Mouse (Mus musculus) hindbrain, embryonic 15.5 days (tissue): ENCODE measurements around the gene Tnfrsf23. TPM values are rescaled to one million over a fixed set of nuclear protein-coding genes. Genes with fewer than 3 reads are reported as not detected.

Source experiments
- ATAC-seq: fragments of 200-750 bp; cut with Nextera tagmentation; 2 replicates; pipeline ENCODE4 v1.8.0; 2017; ENCODE audit warnings: low read depth, moderate number of reproducible peaks, moderate TSS enrichment; ENCODE audit not compliant: low FRiP score
- H3K27ac ChIP-seq: fragments of 300-500 bp; sonication (generic); replicated peaks from 2 replicates; pipeline ENCODE4 v1.5.1; 2015; ENCODE audit warnings: mild to moderate bottlenecking, inconsistent platforms
- H3K27me3 ChIP-seq: fragments of 300-500 bp; sonication (generic); 2 replicates; pipeline ENCODE4 v1.6.1; 2015; ENCODE audit warnings: control low read depth, inconsistent platforms
- H3K36me3 ChIP-seq: fragments of 300-500 bp; sonication (generic); 2 replicates; pipeline ENCODE4 v1.6.1; 2015; ENCODE audit warnings: control low read depth, inconsistent platforms
- H3K4me1 ChIP-seq: fragments of 300-500 bp; sonication (generic); replicated peaks from 2 replicates; pipeline ENCODE4 v1.6.1; 2015; ENCODE audit warnings: control low read depth, inconsistent platforms
- H3K4me2 ChIP-seq: fragments of 300-500 bp; sonication (generic); 2 replicates; pipeline ENCODE4 v1.6.1; 2015; ENCODE audit warnings: moderate library complexity, mild to moderate bottlenecking, inconsistent platforms
- H3K4me3 ChIP-seq: fragments of 300-500 bp; sonication (generic); 2 replicates; pipeline ENCODE4 v1.5.1; 2015; ENCODE audit warnings: mild to moderate bottlenecking, inconsistent platforms
- H3K9ac ChIP-seq: fragments of 300-500 bp; sonication (generic); 2 replicates; pipeline ENCODE4 v1.6.1; 2015; ENCODE audit warnings: inconsistent platforms
- H3K9me3 ChIP-seq: fragments of 300-500 bp; sonication (generic); 2 replicates; pipeline ENCODE4 v1.6.1; 2016; ENCODE audit warnings: control low read depth, inconsistent platforms
- WGBS: fragments of 180-500 bp; shearing (Covaris S2); methylation state at CpG from one replicate; pipeline ENCODE4 v1.1.7; 2015; 5-methylcytosine and 5-hydroxymethylcytosine counted together
- polyA plus RNA-seq: library from polyadenylated mRNA; unstranded; fragments of >200 nt; fragmentation: Nextera tagmentation; extraction: Ambion mirVana; gene quantifications from 2 replicates; pipeline ENCODE4 v1.2.1, GENCODE M21; 2015

Gene Tnfrsf23
- polyA plus RNA-seq: 0.90 and 1.6 TPM in 2 replicates

DNA sequence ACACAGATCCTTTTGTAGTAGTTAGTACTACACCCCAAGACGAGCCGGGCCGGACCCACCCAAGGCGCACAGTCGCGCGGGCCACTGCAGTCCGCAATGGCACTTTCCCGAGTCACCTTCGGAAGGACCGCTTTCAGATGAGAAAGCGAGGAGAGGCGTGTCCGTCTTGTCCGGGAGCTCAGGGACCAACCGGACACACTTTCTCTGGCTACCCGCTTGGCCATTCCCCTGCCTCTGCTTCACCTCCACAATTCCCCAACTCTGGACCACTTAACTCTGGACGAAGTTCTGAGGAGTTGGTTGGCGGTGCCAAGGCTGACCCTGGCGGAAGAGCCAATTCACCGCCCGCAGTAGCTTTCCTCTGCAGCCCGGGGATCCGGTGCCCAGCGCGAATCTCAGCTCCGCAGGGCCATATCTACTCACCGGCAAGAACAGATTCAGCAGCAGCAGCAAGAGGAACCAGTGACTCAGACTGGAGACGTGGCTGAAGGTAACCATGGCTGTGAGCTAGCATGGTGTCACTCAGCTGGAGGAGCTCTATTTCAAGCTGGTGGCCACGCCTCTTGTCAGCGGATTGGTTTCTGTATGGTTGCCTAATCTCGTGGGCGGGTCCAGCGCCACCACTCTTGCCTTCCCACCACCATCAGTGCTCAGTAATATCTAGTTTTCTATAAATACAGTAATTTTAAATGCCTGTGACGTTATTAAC lies at the start of gene Tnfrsf23:
Gene Tnfrsf23 (minus strand): TSS at position 514 of the 709 bp plus-strand sequence.
- no peak within 1 kb of the TSS for H3K9ac ChIP-seq
- WGBS: 4% methylated on average over 35 of the region's 35 CpGs
- H3K4me3 ChIP-seq: peak within 1 kb of the TSS; percentile 37
- peaks cover 6% of the 10 kb centered on the region; the same call in 1 of the 2 replicates for H3K4me1 ChIP-seq
- peak; percentile 82 for ATAC-seq
- H3K36me3 ChIP-seq: peaks cover 29% of the 10 kb centered on the region
- 0 out of 2 replicates have a peak, but pooled peaks cover 3% of the 10 kb centered on the region for H3K27me3 ChIP-seq
- H3K27ac ChIP-seq: no peak within 1 kb of the TSS
- no peaks in the 10 kb centered on the region for H3K9me3 ChIP-seq
- H3K4me2 ChIP-seq: peak within 1 kb of the TSS; percentile 60

DNA sequence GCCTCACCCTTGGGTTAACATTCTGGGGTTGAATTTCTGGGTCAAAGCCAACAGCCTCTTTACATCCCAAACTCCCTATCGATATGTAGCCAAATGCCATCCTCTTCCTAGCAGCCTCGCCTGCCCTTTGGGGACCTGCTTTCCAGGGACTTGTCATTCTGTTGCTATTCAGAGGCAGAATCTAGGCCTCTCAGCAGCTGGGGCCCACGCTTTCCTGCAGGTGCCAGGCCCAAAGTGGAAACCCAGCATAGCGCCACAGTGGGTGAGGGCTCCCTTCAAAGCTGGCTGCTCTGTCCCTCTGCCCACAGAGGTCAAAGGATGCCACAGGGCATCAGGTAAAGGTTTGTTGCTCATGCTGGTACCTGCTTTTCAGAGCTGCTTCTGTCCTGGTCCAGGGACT lies 48.1 kb upstream of the Tnfrsf23 start:
- 83% methylated on average over 4 of the region's 4 CpGs for WGBS
- Histone ChIP-seq H3K36me3 (no peaks in the 10 kb centered on the region), H3K27ac (no peak overlapping the region), H3K4me1 (peaks cover 19% of the 10 kb centered on the region), H3K9ac (no peak overlapping the region), H3K9me3 (no peaks in the 10 kb centered on the region), H3K4me2 (no peak overlapping the region), H3K4me3 (no peak overlapping the region), H3K27me3 (no peaks in the 10 kb centered on the region)
- ATAC-seq: no peak

DNA sequence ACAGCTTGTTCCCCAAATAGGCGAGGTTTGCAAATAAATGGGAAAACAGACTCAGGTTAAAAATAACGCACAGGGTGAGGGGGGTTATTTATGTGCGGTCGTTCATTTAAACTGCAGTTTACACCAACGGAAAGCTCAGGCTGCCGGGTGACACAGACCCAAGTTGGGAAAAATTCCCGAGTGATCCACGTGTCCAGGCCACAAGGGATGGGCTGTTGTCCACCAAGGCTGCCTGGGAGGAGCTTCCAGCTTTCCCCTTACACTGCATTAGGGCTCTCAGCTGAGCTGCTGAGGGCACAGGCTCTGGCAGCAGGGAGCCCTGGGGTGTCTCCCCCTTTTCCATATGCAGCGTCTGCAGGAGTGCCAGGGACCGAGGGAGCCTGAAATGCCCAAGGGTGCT lies 44.2 kb upstream of the Tnfrsf23 start:
- H3K36me3 ChIP-seq: peaks cover 3% of the 10 kb centered on the region; the same call in 1 of the 2 replicates
- no peak overlapping the region for H3K4me3 ChIP-seq
- H3K4me1 ChIP-seq: no peaks in the 10 kb centered on the region
- H3K27me3 ChIP-seq: no peaks in the 10 kb centered on the region
- H3K9me3 ChIP-seq: no peaks in the 10 kb centered on the region
- no peak for ATAC-seq
- H3K9ac ChIP-seq: no peak overlapping the region
- H3K4me2 ChIP-seq: no peak overlapping the region
- H3K27ac ChIP-seq: no peak overlapping the region
- 83% methylated on average over 10 of the region's 10 CpGs for WGBS

DNA sequence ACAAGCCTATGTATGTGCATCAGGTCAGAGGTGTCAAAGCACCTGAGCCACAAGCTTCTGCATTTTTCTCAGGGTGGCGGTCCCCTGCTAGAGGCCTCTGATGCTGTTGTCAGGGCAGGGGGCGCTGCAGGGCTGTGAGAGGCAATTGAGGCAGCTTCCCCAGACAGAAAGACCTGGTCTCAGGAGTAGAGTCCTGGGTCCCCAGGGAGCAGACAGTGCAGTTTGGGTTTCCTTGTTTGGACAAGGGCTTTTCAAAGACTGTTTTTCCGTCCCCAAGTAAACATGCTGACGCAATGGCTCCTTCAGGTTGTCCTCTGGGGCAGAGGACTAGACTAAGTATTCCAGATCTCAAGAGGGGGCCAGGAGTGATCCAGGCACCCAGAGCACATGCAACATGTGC lies 40.7 kb upstream of the Tnfrsf23 start:
- Histone ChIP-seq H3K9ac (no peak overlapping the region), H3K9me3 (no peaks in the 10 kb centered on the region), H3K4me3 (no peak overlapping the region), H3K4me2 (no peak overlapping the region), H3K36me3 (peaks cover 3% of the 10 kb centered on the region; the same call in 1 of the 2 replicates), H3K4me1 (no peaks in the 10 kb centered on the region), H3K27me3 (no peaks in the 10 kb centered on the region), H3K27ac (no peak overlapping the region)
- WGBS: 69% methylated on average over 4 of the region's 4 CpGs
- no peak for ATAC-seq

DNA sequence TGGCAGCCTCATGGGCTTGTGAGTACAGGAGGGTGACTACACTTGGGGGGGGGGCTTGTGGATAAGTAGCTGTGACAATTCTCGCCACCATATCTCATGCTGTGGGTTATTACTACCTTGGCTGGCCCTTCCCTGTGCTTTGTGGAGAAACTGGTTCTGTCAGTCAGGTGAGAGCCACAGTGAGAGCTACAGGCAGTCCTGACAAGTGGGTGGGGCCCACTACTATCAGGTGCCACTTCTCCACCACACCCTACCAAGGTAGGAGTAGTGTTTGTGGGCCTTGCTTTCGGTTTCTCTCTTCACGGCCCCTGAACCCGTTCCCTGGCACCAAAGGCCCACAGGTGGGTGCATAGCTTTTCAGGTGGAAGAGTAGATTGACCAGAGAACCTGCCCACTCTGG lies 38.2 kb upstream of the Tnfrsf23 start:
- H3K27me3 ChIP-seq: no peaks in the 10 kb centered on the region
- no peaks in the 10 kb centered on the region for H3K9me3 ChIP-seq
- no peak overlapping the region for H3K4me2 ChIP-seq
- peaks cover 3% of the 10 kb centered on the region; the same call in 1 of the 2 replicates for H3K36me3 ChIP-seq
- no peak for ATAC-seq
- no peak overlapping the region for H3K4me3 ChIP-seq
- H3K9ac ChIP-seq: no peak overlapping the region
- 96% methylated on average over 4 of the region's 4 CpGs for WGBS
- H3K27ac ChIP-seq: no peak overlapping the region
- H3K4me1 ChIP-seq: no peaks in the 10 kb centered on the region

DNA sequence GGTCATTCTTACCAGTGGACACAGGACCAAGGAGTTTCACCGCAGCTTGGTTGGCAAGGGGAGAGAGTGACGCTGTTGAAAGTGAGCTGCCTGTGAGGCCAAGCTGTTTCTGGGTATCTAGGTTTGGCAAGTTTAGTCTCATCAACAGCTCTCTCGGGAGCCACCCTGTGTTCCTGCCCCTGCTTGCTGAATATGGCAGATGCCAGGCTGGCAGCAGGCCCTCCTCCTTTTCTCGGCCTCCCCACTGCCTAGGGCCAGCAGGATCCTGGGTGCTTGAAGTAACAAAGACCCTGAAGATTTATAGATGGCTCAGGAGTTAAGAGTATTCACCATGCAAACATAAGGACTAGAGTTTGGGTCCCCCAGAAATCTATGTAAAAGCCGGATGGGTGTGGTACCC lies 37.0 kb upstream of the Tnfrsf23 start:
- Histone ChIP-seq H3K9ac (no peak overlapping the region), H3K27ac (no peak overlapping the region), H3K36me3 (no peaks in the 10 kb centered on the region), H3K4me1 (no peaks in the 10 kb centered on the region; the same call in 1 of the 2 replicates), H3K9me3 (no peaks in the 10 kb centered on the region), H3K4me2 (no peak overlapping the region), H3K4me3 (no peak overlapping the region), H3K27me3 (no peaks in the 10 kb centered on the region)
- WGBS: 84% methylated on average over 5 of the region's 5 CpGs
- no peak for ATAC-seq

DNA sequence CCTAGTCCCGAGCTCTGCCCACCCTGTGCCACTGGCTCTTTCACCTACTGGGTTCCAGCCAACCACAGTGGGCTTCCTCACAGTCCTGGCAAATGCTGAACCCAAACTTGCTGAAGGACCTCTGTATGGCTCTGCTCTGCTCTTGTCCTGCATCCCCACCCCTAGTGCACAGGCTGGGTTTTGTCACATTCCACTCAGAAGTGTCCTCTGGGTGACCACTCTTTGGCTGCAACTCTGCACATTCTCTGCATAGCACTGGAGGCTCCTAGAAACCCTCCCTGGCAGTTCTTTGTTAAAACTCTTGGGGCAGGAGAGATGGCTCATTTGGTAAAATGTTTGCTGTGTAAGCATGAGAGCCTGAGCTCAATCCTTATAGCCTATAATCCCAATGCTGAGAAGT lies 32.1 kb upstream of the Tnfrsf23 start:
- peak; percentile 45; the same call in 1 of the 2 replicates for ATAC-seq
- WGBS: 80% methylated on average over 1 of the region's 1 CpGs
- peaks cover 3% of the 10 kb centered on the region; the same call in 1 of the 2 replicates for H3K4me1 ChIP-seq
- H3K9ac ChIP-seq: no peak overlapping the region
- no peak overlapping the region for H3K4me2 ChIP-seq
- no peak overlapping the region for H3K4me3 ChIP-seq
- H3K27ac ChIP-seq: no peak overlapping the region
- H3K36me3 ChIP-seq: peaks cover 10% of the 10 kb centered on the region; the same call in 1 of the 2 replicates
- no peaks in the 10 kb centered on the region for H3K9me3 ChIP-seq
- H3K27me3 ChIP-seq: no peaks in the 10 kb centered on the region

DNA sequence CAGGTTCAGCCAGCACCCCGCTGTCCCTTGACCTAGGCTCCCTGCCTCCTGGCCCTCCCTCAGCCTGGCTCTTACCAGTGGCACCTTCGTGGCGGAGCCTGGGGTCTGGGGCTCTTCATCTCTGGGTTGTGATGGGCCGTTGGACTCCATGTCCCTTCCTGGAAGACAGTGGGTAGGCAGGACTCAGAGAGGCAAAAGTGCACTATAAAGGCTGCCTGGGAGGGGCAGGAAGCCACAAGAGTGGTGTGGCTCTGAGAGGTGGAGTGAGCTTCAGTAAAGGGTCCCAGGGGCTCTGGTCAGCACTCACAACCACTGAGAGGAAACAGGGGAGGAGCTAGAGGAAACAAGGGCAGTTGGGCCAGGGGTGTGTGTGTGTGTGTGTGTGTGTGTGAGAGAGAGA lies 27.7 kb upstream of the Tnfrsf23 start:
- H3K4me3 ChIP-seq: no peak overlapping the region
- H3K27me3 ChIP-seq: no peaks in the 10 kb centered on the region
- no peak overlapping the region for H3K9ac ChIP-seq
- WGBS: 69% methylated on average over 4 of the region's 4 CpGs
- H3K27ac ChIP-seq: no peak overlapping the region
- peaks cover 17% of the 10 kb centered on the region for H3K36me3 ChIP-seq
- no peak overlapping the region for H3K4me2 ChIP-seq
- H3K9me3 ChIP-seq: no peaks in the 10 kb centered on the region
- no peak for ATAC-seq
- H3K4me1 ChIP-seq: peaks cover 3% of the 10 kb centered on the region; the same call in 1 of the 2 replicates

DNA sequence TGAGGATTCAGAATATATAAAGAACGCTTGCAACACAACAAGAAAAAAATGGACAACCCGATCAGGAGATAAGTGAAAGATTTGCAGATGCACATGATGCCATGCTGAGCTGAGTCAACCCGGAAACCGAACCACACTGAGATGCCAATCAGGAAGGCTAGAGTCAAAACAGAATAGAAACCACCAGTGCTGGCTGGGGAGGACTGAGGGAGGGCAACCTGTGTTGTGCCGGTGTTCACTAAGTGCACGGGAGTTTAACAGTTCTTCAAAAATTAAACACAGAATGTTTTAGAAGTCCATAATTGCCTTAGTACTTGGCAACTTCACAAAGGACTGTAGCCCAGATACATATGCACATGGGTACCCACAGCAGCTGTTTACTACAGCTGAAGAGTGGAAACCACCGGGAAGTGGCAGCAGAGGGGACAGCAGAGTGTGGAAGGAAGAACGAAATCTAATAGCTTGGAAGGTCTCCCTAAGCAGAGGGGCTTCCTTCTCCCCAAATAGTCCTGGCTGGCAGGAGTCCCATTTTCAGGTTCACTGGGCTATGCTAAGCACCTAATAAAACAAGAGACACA lies 27.2 kb upstream of the Tnfrsf23 start:
- Histone ChIP-seq H3K9me3 (no peaks in the 10 kb centered on the region), H3K9ac (no peak overlapping the region), H3K27me3 (no peaks in the 10 kb centered on the region), H3K4me2 (no peak overlapping the region), H3K4me1 (0 out of 2 replicates have a peak, but pooled peaks cover 3% of the 10 kb centered on the region), H3K36me3 (peaks cover 19% of the 10 kb centered on the region), H3K27ac (no peak overlapping the region), H3K4me3 (no peak overlapping the region)
- 77% methylated on average over 8 of the region's 8 CpGs for WGBS
- no peak for ATAC-seq

DNA sequence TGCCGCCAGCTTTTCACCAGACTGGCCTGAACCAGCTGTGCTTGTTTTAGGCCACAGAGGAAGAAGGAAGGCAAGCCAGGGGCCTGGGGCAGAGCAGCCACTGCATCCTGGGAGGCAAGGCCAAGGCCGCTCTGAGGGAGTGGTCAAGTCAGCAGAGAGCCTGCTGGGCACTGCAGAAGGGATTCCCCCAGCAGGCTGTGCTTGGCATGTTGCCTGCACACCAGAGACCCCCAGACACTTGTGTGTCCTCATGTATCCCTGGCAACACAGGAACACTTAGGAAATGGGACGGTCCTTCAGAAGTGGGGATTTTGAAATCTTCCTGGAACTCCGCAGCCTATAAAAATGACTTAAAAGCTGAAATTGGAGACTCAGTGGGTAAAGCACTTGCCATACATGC lies 26.4 kb upstream of the Tnfrsf23 start:
- H3K27ac ChIP-seq: no peak overlapping the region
- no peak overlapping the region for H3K4me3 ChIP-seq
- H3K9ac ChIP-seq: no peak overlapping the region
- 64% methylated on average over 4 of the region's 4 CpGs for WGBS
- no peaks in the 10 kb centered on the region for H3K9me3 ChIP-seq
- no peak for ATAC-seq
- 0 out of 2 replicates have a peak, but pooled peaks cover 3% of the 10 kb centered on the region for H3K4me1 ChIP-seq
- H3K36me3 ChIP-seq: peaks cover 19% of the 10 kb centered on the region
- H3K4me2 ChIP-seq: no peak overlapping the region
- no peaks in the 10 kb centered on the region for H3K27me3 ChIP-seq

DNA sequence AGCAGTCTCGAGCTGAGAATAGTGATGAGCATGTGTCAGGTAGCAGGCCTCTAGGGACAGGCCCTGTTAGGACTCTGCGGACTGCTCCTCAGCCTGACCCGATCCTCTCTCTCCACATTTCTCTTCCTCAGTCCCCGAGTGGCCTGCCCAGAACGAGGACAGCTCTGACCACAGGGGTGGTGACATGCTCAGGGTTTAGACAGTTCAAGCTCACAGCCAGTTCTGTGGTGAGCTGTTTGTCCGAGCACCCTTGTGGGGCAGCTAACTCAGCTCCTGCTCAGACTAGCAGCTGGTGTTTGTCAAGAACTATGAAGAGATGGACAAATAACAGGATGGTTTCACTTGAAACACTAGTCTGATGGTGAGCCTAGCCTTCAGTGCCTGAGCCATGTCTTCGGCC lies 25.7 kb upstream of the Tnfrsf23 start:
- Histone ChIP-seq H3K9ac (no peak overlapping the region), H3K27ac (no peak overlapping the region), H3K4me1 (0 out of 2 replicates have a peak, but pooled peaks cover 3% of the 10 kb centered on the region), H3K27me3 (no peaks in the 10 kb centered on the region), H3K4me2 (no peak overlapping the region), H3K36me3 (peaks cover 19% of the 10 kb centered on the region), H3K4me3 (no peak overlapping the region), H3K9me3 (no peaks in the 10 kb centered on the region)
- 73% methylated on average over 7 of the region's 7 CpGs for WGBS
- no peak for ATAC-seq

DNA sequence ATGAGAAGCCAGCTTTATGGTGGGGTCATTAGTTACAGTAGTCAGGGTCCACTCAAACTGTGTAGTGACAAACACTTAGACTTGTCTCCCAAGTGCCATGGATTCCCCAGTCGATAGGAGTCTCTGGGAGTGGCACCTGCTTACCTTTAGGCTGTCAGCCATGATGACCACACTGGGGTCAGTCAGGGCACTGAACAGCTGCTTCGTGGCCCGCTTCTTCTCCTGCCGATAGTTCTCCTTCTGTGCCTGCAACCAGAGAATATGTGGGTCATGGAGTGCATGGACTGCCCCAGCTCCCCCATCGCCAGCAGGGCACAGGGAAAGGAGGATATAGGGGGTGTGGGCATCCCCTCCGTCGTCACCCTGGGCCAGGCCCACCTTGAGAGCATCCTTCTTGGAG lies 23.7 kb upstream of the Tnfrsf23 start:
- Histone ChIP-seq H3K27me3 (no peaks in the 10 kb centered on the region), H3K36me3 (peaks cover 17% of the 10 kb centered on the region), H3K4me3 (no peak overlapping the region), H3K9ac (no peak overlapping the region), H3K4me2 (no peak overlapping the region), H3K4me1 (0 out of 2 replicates have a peak, but pooled peaks cover 3% of the 10 kb centered on the region), H3K27ac (no peak overlapping the region), H3K9me3 (no peaks in the 10 kb centered on the region)
- ATAC-seq: no peak
- 94% methylated on average over 7 of the region's 7 CpGs for WGBS
